Mouse (Mus musculus) myocyte (in vitro differentiated cells): ENCODE data around the gene Pctp.

Experiments used
- CEBPB ChIP-seq: IDR thresholded peaks from 2 replicates; pipeline ENCODE4 v1.6.1; 2011; ENCODE audit warnings: mild to moderate bottlenecking, moderate library complexity; ENCODE audit not compliant: poor library complexity, insufficient read depth, severe bottlenecking
- E2F4 ChIP-seq: IDR thresholded peaks from one replicate; pipeline ENCODE4 v1.6.1; 2011; ENCODE audit warnings: mild to moderate bottlenecking, control low read depth, moderate library complexity; ENCODE audit not compliant: insufficient read depth
- MAX ChIP-seq: IDR thresholded peaks from one replicate; pipeline ENCODE4 v1.6.1; 2011; ENCODE audit warnings: low read depth, mild to moderate bottlenecking, control low read depth
- MYOG ChIP-seq, 3 experiments: IDR thresholded peaks; one replicate each; pipeline ENCODE4 v1.6.1; 2011; ENCODE audit warnings: control low read depth in 2 of 3, low read depth in 2 of 3, mild to moderate bottlenecking in 2 of 3; ENCODE audit not compliant: insufficient read length in 2 of 3, control insufficient read depth in 1 of 3, insufficient read depth in 1 of 3
- POLR2A ChIP-seq: IDR thresholded peaks from one replicate; pipeline ENCODE4 v1.6.1; 2011; ENCODE audit warnings: low read depth, mild to moderate bottlenecking, control low read depth, moderate library complexity; ENCODE audit not compliant: insufficient read length
- POLR2AphosphoS2 ChIP-seq: IDR thresholded peaks from one replicate; pipeline ENCODE4 v1.6.1; 2011; ENCODE audit warnings: low read depth, control low read depth; ENCODE audit not compliant: insufficient read length
- REST ChIP-seq: IDR thresholded peaks from one replicate; pipeline ENCODE4 v1.6.1; 2011; ENCODE audit warnings: mild to moderate bottlenecking, control low read depth, moderate library complexity; ENCODE audit not compliant: insufficient read depth, insufficient read length
- TCF12 ChIP-seq: IDR thresholded peaks from one replicate; pipeline ENCODE4 v1.6.1; 2011; ENCODE audit warnings: mild to moderate bottlenecking, control low read depth; ENCODE audit not compliant: poor library complexity, insufficient read depth, severe bottlenecking
- TCF3 ChIP-seq: IDR thresholded peaks from one replicate; pipeline ENCODE4 v1.6.1; 2011; ENCODE audit warnings: low read depth, control low read depth; ENCODE audit not compliant: insufficient read length
- USF1 ChIP-seq: IDR thresholded peaks from one replicate; pipeline ENCODE4 v1.6.1; 2011; ENCODE audit warnings: low read depth, mild to moderate bottlenecking, control low read depth, moderate library complexity

GRCm38 (mm10) chr11:89945159-89945558 lies 57.5 kb downstream of the Pctp start:
- TF ChIP-seq POLR2A (no peak), MYOG (IDR thresholded peaks at IDR 0.05; ENCODE audit: control insufficient read depth in 1 of 3, insufficient read depth in 1 of 3, insufficient read length in 2 of 3, low read depth in 2 of 3) (no peak), TCF12 (no peak), MAX (no peak), CEBPB (no peak), TCF3 (no peak), E2F4 (no peak), REST (no peak), POLR2AphosphoS2 (no peak), USF1 (no peak)
